Mouse (Mus musculus) lung, postnatal 10 days (tissue): ENCODE measurements around the gene Col3a1.

Experiments
- DNase-seq: peaks from one replicate; pipeline ENCODE4 v3.0.0; 2021

The Col3a1 gene

DNA sequence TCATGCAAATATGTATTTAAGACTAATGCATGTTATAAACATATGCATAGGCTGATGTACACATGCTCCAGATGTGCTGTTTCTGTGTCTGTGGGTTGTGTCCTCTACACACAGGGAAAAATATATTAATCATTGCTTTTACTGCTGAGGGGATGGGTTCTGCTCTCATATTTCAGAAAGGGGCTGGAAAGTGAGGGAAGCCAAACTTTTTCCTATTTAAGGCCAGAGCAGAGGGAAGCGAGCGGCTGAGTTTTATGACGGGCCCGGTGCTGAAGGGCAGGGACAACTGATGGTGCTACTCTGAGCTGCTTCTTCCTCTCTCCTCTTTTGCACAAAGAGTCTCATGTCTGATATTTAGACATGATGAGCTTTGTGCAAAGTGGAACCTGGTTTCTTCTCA is at the start of gene Col3a1:
Col3a1 (plus strand) TSS at position 151 of the 400 bp plus-strand sequence.
- peak; percentile 80 for DNase-seq

DNA sequence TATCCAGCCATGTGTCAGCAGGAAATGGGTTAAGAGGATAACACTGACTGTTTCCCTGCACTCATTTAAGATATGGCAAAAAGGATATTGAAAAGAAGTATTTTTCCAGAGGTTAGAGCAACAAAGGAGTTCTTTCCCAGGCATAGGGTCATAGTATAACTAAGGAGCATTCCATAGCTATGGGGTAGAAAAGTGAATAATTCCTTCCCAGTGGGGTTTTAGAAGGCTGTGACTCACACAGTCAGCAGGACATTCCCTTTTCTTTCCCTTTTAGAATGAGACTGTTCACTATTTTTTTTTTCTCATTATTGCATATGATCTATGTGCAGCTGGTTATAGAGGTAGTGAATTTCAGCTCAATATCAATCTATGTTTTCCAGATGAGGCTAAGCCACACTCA is 41.9 kb upstream of the Col3a1 start:
- DNase-seq: no peak

DNA sequence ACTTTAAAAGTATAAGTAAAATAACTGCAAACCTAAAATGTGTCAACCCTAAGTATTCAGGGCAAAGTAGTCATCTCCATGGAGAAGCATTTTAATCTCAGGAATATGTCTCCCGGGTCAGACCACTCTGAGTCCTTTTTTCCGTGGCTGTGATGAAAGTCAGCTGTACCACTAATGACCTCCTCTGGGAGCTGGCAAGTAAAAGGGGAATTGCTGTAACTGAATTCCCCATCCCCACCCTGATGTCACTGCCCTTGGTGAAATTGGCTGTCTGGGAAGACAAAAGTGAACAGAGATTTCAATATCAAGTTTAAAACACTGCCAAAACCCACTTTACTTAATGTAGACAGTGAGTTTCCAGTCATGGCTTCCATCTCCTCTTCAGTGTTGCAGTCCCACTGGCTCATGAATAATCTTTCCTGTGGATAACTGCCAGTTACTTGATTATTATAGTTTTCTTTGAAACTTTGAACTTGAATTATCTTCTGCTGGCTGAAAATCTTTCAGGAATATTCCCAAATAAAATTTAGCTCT is 35.3 kb upstream of the Col3a1 start:
- peak; percentile 72 for DNase-seq

GRCm38 (mm10) chr1:45287954-45288353 is 23.4 kb upstream of the Col3a1 start:
- no peak for DNase-seq

DNA sequence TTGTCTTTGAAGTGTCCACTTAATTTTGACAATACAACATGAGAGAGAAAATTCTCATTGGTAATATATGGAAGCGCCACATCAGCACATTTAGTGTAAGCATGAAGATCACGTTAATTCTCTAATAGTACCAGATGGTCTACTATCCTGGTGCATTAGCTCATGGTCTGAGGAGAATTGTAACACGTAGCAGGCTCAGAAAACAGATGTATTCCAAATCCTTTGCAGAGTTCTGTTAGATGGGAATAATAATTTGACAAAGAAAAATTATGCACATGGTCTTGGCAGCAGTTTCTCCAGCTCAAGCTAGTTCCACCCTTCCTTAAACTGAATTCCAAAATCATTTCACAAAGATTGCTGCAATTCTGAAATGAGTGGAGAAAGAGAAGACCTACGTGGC is 21.3 kb upstream of the Col3a1 start:
- no peak for DNase-seq

DNA sequence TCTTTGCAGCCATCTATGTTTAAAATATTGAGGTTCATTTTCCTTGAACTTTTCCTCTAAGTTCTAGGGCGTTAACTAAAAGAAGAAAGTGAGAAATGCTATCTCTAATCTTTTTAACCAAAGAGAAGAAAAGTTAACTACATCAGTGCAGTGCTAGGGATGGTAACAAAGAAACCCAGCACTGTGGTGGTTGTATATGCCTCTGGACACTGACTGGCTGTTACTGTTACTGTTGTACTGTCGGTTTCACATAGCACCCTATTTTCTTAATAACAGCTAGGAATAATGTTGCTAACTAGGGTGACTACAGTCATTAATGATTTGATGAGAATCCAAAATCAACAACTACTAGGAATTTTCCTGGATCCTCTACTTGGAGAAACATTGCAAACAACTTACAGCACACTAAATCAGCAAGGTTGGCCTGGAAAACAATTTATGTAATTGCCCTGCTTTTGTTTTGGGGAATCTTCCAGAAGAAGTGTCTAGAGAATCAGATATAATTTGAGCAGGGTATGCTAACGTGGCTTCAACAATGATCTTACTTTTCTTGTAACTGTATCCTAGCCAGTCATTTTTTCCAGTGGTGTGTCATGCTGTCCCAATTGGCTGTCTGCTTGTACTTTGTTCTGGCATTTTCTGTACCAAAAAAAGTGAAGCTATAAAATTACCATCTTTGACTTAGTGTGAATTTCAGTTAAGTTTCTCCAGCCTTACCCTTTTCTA is 11.8 kb upstream of the Col3a1 start:
- no peak for DNase-seq

GRCm38 (mm10) chr1:45304273-45304672 is 7.1 kb upstream of the Col3a1 start:
- DNase-seq: no peak

- no peak for DNase-seq
Measured at GRCm38 (mm10) chr1:45309015-45309414, 2.3 kb upstream of the Col3a1 start.

- peak; percentile 42 for DNase-seq
Measured at GRCm38 (mm10) chr1:45311962-45312361, 624 bp downstream of the Col3a1 start.

DNA sequence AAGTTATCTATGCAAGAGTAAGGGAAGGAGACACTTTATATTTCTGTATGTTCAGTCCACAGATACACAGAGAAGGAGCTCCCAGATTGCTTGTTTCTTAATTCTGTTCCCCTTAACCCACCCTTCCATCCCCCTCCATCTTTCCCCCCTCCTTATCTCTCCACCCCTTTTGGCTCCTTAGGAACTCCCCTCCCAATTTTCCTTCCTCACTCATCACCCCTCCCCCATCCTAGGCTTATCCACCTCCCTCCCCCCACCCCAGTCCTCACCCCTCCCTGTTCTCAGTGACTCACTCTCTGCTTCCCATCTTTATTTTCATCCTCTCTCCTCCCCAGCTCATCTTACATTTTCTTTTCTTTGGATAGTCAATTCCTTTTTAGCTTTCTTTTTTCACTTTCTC is 1.5 kb downstream of the Col3a1 start:
- DNase-seq: peak; percentile 76

- DNase-seq: peak; percentile 65
Measured at GRCm38 (mm10) chr1:45313696-45314295, 2.5 kb downstream of the Col3a1 start.

DNA sequence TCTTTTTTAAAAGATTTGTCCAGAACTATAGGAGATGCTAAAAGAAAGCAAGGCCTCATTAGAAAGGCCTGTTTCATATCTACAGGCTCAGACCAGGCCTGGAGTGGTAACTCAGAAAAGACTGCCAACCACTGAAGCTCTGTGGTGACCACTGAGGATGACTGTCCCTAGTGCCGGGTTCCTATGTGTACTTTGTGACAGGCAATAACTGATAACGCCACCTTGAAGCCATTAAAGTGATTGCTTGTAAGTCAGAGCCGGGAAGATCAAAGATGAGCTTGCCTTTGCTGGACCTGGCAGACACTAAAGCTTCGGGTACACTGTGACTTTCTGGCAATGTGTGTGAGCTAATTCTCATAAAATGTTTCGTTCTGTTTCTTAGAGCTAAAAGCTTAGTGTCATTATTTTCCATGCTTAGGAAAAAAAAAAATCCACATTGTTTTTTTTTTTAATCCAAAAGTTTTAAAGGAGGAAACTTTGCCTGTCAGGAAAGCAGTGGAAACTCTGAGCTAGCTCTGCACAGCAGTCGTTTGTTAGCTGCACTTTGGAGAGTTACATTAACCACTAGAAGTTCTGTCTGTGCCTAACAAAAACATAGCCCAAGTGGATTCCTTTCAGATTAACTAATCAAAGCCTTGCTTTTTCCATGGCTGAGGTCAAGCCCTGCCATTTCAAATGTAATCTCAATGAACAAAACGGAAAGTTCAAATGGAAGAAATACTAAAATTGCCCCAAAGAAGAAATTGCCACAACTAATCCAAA is 4.6 kb downstream of the Col3a1 start:
- DNase-seq: no peak

DNA sequence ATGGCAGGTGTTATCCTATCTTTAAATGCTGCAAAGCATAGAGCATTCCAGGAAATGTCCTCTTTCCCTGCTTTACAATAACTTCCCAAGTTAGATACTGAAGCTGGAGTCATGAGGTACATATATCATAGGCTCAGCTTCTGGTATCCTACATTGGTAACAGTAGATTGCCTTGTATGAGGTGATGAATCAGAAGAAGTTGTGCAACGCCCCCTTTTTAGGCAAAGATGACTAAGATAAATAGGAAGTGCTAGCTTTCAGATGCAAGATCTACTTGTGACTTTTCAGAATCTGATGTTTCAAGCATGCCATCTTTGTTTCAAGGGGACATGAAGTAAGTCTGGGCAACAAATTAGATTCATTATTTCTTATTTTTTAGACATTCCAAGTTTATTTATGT is 6.9 kb downstream of the Col3a1 start:
- no peak for DNase-seq

- no peak for DNase-seq
Measured at GRCm38 (mm10) chr1:45320861-45321260, 9.5 kb downstream of the Col3a1 start.

DNA sequence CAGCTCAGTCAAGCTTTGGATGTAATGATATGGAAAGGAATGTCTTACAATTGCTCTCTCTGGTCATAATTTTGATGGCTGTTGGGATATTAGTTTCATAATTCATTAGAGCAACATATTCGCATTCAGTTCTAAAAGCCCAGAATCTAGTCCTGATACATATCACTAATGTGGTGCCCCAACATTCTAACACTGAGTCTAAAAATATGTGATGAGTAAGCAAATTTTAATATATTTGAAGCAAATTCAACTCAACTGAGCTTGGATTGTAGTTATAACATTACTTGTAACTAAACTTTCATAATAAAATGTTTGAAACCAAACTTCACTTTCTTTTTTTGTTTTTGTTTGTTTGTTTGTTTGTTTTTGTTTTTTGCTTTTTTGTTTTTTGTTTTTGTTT is 17.8 kb downstream of the Col3a1 start:
- DNase-seq: no peak

GRCm38 (mm10) chr1:45355944-45356343 is 44.6 kb downstream of the Col3a1 start:
- DNase-seq: peak; percentile 51

GRCm38 (mm10) chr1:45358020-45358419 is 46.7 kb downstream of the Col3a1 start:
- DNase-seq: no peak

DNA sequence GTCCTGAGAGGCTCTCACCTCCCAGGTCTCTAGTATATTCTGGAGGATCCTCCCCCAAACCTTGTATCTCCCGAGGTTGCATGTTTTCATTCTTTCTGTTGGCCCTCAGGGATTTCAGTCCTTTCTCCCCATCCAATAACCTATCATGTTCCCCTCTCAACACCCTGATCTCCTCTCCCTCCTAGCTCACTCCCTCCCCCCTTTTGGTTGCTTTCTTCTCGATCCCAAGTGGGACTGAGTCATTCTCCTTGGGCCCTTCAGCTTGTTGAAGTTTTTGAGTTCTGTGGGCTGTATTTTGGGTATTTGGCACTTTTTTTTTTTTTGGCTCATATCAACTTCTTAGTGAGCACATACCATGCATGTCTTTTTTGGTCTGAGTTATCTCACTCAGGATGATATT is 47.8 kb downstream of the Col3a1 start:
- DNase-seq: no peak

GRCm38 (mm10) chr1:45359673-45360072 is 48.3 kb downstream of the Col3a1 start:
- DNase-seq: no peak

GRCm38 (mm10) chr1:45363274-45363673 is 51.9 kb downstream of the Col3a1 start:
- DNase-seq: no peak

DNA sequence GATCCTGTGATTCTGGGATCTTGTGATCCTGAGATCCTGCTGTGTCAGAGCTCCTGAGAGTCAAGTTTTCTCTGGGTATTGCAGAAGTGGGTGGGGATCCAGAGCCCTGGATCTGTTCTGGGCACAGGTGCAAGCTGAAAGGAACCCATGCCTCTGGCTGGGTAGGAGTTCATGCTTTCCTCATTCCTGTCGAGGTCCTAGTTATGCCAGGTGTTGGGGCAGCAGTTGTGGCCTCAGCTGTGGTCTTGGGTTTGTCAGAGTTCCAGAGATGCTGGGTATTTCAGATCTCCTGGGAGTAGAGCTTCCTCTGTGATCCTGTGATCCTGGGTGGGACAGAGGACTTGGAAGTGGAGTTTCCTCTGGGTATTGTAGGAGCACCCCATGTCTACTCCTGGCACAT is 54.1 kb downstream of the Col3a1 start:
- DNase-seq: no peak

GRCm38 (mm10) chr1:45379992-45380690 is 68.8 kb downstream of the Col3a1 start:
- peak; percentile 60 for DNase-seq

DNA sequence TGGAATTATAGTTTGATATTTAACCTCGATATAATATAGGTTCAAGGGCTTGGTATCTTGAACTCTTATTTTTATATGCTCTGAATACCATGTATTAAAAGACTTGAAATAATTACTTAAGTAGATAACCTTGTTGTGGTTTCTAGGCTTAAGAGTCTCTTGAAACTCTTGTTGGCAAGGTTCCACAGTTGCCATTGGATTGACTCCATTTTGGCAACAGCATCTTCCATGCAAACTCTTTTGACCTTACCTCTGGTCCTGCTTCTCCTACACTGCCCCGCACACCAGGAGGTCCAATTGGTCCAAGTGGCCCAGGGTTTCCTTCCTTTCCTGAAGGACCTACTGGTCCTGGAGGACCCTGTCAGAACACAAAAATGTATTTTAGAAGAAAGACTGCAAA is 70.5 kb downstream of the Col3a1 start:
- DNase-seq: peak; percentile 14
